Mouse (Mus musculus): Measurements from ENCODE around the gene Birc5. TPM values are rescaled to one million over a fixed set of nuclear protein-coding genes. Genes with fewer than 3 reads are reported as not detected.

The Birc5 gene
- 14.9 and 26.1 TPM in 2 replicates for polyA plus RNA-seq (2014; fragmentation: Nextera tagmentation; extraction: Ambion mirVana)

- ATAC-seq (ENCODE audit: low read depth): peak; percentile 93
- Histone ChIP-seq H3K4me1 (ENCODE audit: control insufficient read depth, insufficient read depth, low read length) (peaks cover 11% of the 10 kb centered on the region), H3K9ac (replicated peaks; ENCODE audit: low read depth, low read length) (peak within 1 kb of the TSS; percentile 76), H3K9me3 (ENCODE audit: control insufficient read depth, low read length) (no peaks in the 10 kb centered on the region), H3K27me3 (ENCODE audit: control insufficient read depth, insufficient read depth, low read length) (no peaks in the 10 kb centered on the region), H3K4me2 (ENCODE audit: low read depth, low read length) (peak within 1 kb of the TSS; percentile 83), H3K27ac (ENCODE audit: low read depth, low read length) (peak within 1 kb of the TSS; percentile 95), H3K4me3 (ENCODE audit: low read depth, low read length) (peak within 1 kb of the TSS; percentile 48), H3K36me3 (ENCODE audit: control insufficient read depth, insufficient read depth, low read length) (no peaks in the 10 kb centered on the region)
- WGBS: under 1% methylated on average over 45 of the region's 51 CpGs
Measured at GRCm38 (mm10) chr11:117848985-117849671, at the start of gene Birc5. Gene Birc5, plus strand, starts transcription at chr11:117849251.

- Histone ChIP-seq H3K4me2 (ENCODE audit: low read depth, low read length) (no peak overlapping the region), H3K36me3 (ENCODE audit: control insufficient read depth, insufficient read depth, low read length) (no peaks in the 10 kb centered on the region), H3K4me3 (ENCODE audit: low read depth, low read length) (no peak overlapping the region), H3K9me3 (ENCODE audit: control insufficient read depth, low read length) (no peaks in the 10 kb centered on the region), H3K4me1 (ENCODE audit: control insufficient read depth, insufficient read depth, low read length) (no peaks in the 10 kb centered on the region), H3K9ac (replicated peaks; ENCODE audit: low read depth, low read length) (no peak overlapping the region), H3K27ac (ENCODE audit: low read depth, low read length) (no peak overlapping the region), H3K27me3 (ENCODE audit: control insufficient read depth, insufficient read depth, low read length) (no peaks in the 10 kb centered on the region)
- 81% methylated on average over 7 of the region's 7 CpGs for WGBS
- ATAC-seq (ENCODE audit: low read depth): no peak
Measured at GRCm38 (mm10) chr11:117800038-117800437, 49.0 kb upstream of the Birc5 start.

- ATAC-seq (ENCODE audit: low read depth): no peak
- no peaks in the 10 kb centered on the region for H3K27me3 ChIP-seq (ENCODE audit: control insufficient read depth, insufficient read depth, low read length)
- H3K27ac ChIP-seq (ENCODE audit: low read depth, low read length): no peak overlapping the region
- H3K4me1 ChIP-seq (ENCODE audit: control insufficient read depth, insufficient read depth, low read length): no peaks in the 10 kb centered on the region
- H3K4me2 ChIP-seq (ENCODE audit: low read depth, low read length): no peak overlapping the region
- no peaks in the 10 kb centered on the region for H3K36me3 ChIP-seq (ENCODE audit: control insufficient read depth, insufficient read depth, low read length)
- H3K9me3 ChIP-seq (ENCODE audit: control insufficient read depth, low read length): no peaks in the 10 kb centered on the region
- WGBS: 81% methylated on average over 7 of the region's 7 CpGs
- H3K4me3 ChIP-seq (ENCODE audit: low read depth, low read length): no peak overlapping the region
- H3K9ac ChIP-seq (replicated peaks; ENCODE audit: low read depth, low read length): no peak overlapping the region
Measured at GRCm38 (mm10) chr11:117801650-117802049, 47.4 kb upstream of the Birc5 start.

- Histone ChIP-seq H3K9me3 (ENCODE audit: control insufficient read depth, low read length) (no peaks in the 10 kb centered on the region), H3K4me2 (ENCODE audit: low read depth, low read length) (no peak overlapping the region), H3K4me1 (ENCODE audit: control insufficient read depth, insufficient read depth, low read length) (no peaks in the 10 kb centered on the region), H3K4me3 (ENCODE audit: low read depth, low read length) (no peak overlapping the region), H3K27me3 (ENCODE audit: control insufficient read depth, insufficient read depth, low read length) (no peaks in the 10 kb centered on the region), H3K36me3 (ENCODE audit: control insufficient read depth, insufficient read depth, low read length) (no peaks in the 10 kb centered on the region), H3K9ac (replicated peaks; ENCODE audit: low read depth, low read length) (no peak overlapping the region), H3K27ac (ENCODE audit: low read depth, low read length) (no peak overlapping the region)
- WGBS: 91% methylated on average over 3 of the region's 3 CpGs
- no peak for ATAC-seq (ENCODE audit: low read depth)
Measured at GRCm38 (mm10) chr11:117803166-117803688, 45.8 kb upstream of the Birc5 start.

GRCm38 (mm10) chr11:117806781-117807180, 42.3 kb upstream of the Birc5 start:
- Histone ChIP-seq H3K9me3 (ENCODE audit: control insufficient read depth, low read length) (no peaks in the 10 kb centered on the region), H3K36me3 (ENCODE audit: control insufficient read depth, insufficient read depth, low read length) (no peaks in the 10 kb centered on the region), H3K4me2 (ENCODE audit: low read depth, low read length) (no peak overlapping the region), H3K4me1 (ENCODE audit: control insufficient read depth, insufficient read depth, low read length) (no peaks in the 10 kb centered on the region), H3K4me3 (ENCODE audit: low read depth, low read length) (no peak overlapping the region), H3K27me3 (ENCODE audit: control insufficient read depth, insufficient read depth, low read length) (peaks cover 7% of the 10 kb centered on the region), H3K9ac (replicated peaks; ENCODE audit: low read depth, low read length) (no peak overlapping the region), H3K27ac (ENCODE audit: low read depth, low read length) (no peak overlapping the region)
- WGBS: 91% methylated on average over 6 of the region's 6 CpGs
- ATAC-seq (ENCODE audit: low read depth): no peak

- no peaks in the 10 kb centered on the region for H3K9me3 ChIP-seq (ENCODE audit: control insufficient read depth, low read length)
- H3K4me3 ChIP-seq (ENCODE audit: low read depth, low read length): peak within 1 kb of the TSS; percentile 52
- no peaks in the 10 kb centered on the region for H3K4me1 ChIP-seq (ENCODE audit: control insufficient read depth, insufficient read depth, low read length)
- H3K27ac ChIP-seq (ENCODE audit: low read depth, low read length): no peak within 1 kb of the TSS
- peak within 1 kb of the TSS; percentile 78 for H3K4me2 ChIP-seq (ENCODE audit: low read depth, low read length)
- peak within 1 kb of the TSS; percentile 46 for H3K9ac ChIP-seq (replicated peaks; ENCODE audit: low read depth, low read length)
- H3K36me3 ChIP-seq (ENCODE audit: control insufficient read depth, insufficient read depth, low read length): no peaks in the 10 kb centered on the region
- WGBS: under 1% methylated on average over 56 of the region's 75 CpGs
- peak; percentile 66; the same call in 1 of the 2 replicates for ATAC-seq (ENCODE audit: low read depth)
- H3K27me3 ChIP-seq (ENCODE audit: control insufficient read depth, insufficient read depth, low read length): peaks cover 7% of the 10 kb centered on the region
Measured at GRCm38 (mm10) chr11:117809407-117810311, 39.4 kb upstream of the Birc5 start, which contains the start of the genes Gm20708 and Syngr2. Gene Gm20708, plus strand, starts transcription at chr11:117809668. Gene Syngr2, plus strand, starts transcription at chr11:117809668.

GRCm38 (mm10) chr11:117810401-117811046, 38.5 kb upstream of the Birc5 start:
- H3K9ac ChIP-seq (replicated peaks; ENCODE audit: low read depth, low read length): no peak overlapping the region
- H3K9me3 ChIP-seq (ENCODE audit: control insufficient read depth, low read length): no peaks in the 10 kb centered on the region
- peak overlapping the region; percentile 52 for H3K4me3 ChIP-seq (ENCODE audit: low read depth, low read length)
- peak overlapping the region; percentile 78 for H3K4me2 ChIP-seq (ENCODE audit: low read depth, low read length)
- no peak overlapping the region for H3K27ac ChIP-seq (ENCODE audit: low read depth, low read length)
- under 1% methylated on average over 21 of the region's 21 CpGs for WGBS
- H3K27me3 ChIP-seq (ENCODE audit: control insufficient read depth, insufficient read depth, low read length): peaks cover 7% of the 10 kb centered on the region
- no peaks in the 10 kb centered on the region for H3K4me1 ChIP-seq (ENCODE audit: control insufficient read depth, insufficient read depth, low read length)
- no peaks in the 10 kb centered on the region for H3K36me3 ChIP-seq (ENCODE audit: control insufficient read depth, insufficient read depth, low read length)
- ATAC-seq (ENCODE audit: low read depth): peak; percentile 76; the same call in 1 of the 2 replicates

GRCm38 (mm10) chr11:117813867-117814266, 35.2 kb upstream of the Birc5 start:
- ATAC-seq (ENCODE audit: low read depth): no peak
- Histone ChIP-seq H3K9ac (replicated peaks; ENCODE audit: low read depth, low read length) (no peak overlapping the region), H3K27me3 (ENCODE audit: control insufficient read depth, insufficient read depth, low read length) (peaks cover 7% of the 10 kb centered on the region), H3K4me2 (ENCODE audit: low read depth, low read length) (no peak overlapping the region), H3K27ac (ENCODE audit: low read depth, low read length) (no peak overlapping the region), H3K4me3 (ENCODE audit: low read depth, low read length) (no peak overlapping the region), H3K4me1 (ENCODE audit: control insufficient read depth, insufficient read depth, low read length) (no peaks in the 10 kb centered on the region), H3K36me3 (ENCODE audit: control insufficient read depth, insufficient read depth, low read length) (no peaks in the 10 kb centered on the region), H3K9me3 (ENCODE audit: control insufficient read depth, low read length) (no peaks in the 10 kb centered on the region)
- WGBS: 80% methylated on average over 5 of the region's 5 CpGs

Measured in neural tube, embryonic 14.5 days (tissue).